Mouse (Mus musculus) c-Kit-negative CD71-positive TER-119-positive erythroid progenitor cells, embryonic 14.5 days (primary cell): Measurements from ENCODE around the gene Lilrb4a.
"Not testable (repeated sequence)": the region's sequence is repeated elsewhere in the genome, so short reads cannot be mapped to it uniquely, and the experiment has no call there.

ENCODE experiments used
- DNase-seq: peaks from one replicate; pipeline ENCODE4 v3.0.0-alpha.2; 2013; ENCODE audit warnings: low read depth, low spot score

Lilrb4a gene

DNA sequence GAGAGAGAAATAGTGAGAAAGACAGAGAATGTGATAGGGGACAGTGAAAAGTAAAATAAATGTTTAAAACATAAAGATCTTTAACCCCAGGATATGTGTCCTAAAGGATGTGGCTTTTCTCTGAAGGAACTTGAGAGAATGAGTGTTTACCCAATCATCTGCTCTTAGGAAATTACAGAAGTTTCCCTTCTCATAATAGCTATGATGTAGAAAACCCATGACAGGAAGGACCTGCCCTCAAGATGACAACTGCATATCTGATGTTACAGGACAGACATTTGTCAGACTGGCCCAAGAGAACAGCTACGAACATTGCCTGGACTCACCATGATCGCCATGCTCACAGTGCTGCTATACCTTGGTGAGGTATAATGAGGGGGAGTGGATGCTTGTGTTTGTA is at the start of gene Lilrb4a:
Gene Lilrb4a, plus strand, starts transcription at position 266 of the 400 bp plus-strand sequence.
- DNase-seq: not testable (repeated sequence)

GRCm38 (mm10) chr10:51451610-51452009 is 39.1 kb upstream of the Lilrb4a start:
- DNase-seq: no peak

DNA sequence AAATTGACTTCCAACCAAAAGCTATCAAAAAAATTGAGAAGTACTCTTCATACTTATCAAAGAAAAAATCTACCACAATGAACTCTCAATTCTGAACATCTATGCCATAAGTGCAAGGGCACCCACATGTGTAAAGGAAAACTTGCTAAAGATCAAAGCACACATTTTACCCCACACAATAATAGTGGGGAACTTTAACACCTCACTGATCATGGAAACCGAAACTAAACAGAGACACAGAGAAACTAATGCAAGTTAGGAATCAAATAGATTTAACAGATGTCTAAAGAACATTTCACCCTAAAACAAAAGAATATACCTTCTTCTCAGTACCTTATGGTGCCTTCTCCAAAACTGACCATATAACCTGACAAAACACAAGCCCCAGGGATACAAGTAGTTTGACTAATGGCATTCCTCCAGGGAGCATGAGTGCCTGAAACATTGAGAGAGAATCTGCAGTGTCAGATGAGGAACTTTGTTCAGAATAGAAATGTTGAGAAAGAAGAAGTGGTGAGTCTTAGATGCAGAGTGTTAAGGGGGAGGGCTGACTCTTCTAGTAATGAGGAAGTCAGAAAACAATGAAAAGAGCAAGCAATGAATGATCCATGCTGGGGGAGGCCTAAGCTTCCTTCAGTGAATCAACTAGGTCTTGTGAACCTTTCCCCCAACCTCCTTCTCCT is 37.0 kb upstream of the Lilrb4a start:
- no peak for DNase-seq

DNA sequence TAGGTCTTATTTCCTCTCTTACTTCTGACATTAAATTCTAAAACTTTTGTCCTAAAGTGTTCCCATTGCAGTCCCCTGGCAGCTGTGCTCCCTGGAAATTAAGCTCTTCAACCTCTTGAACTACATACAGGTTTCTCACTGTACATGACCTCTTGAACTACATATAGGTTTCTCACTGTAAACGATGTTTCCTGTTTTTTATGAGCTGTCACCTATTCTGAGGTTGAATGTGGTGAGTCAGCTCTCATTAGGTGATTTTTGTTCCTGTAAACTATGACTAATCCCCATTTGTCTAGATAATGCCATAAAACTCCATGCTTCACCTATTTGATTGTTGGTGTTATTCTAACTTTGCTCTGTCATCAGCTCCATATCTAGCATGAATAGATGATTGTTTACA is 36.4 kb upstream of the Lilrb4a start:
- no peak for DNase-seq

- no peak for DNase-seq
Measured at GRCm38 (mm10) chr10:51455762-51456161, 35.0 kb upstream of the Lilrb4a start.

GRCm38 (mm10) chr10:51456369-51456768 is 34.4 kb upstream of the Lilrb4a start:
- no peak for DNase-seq

DNA sequence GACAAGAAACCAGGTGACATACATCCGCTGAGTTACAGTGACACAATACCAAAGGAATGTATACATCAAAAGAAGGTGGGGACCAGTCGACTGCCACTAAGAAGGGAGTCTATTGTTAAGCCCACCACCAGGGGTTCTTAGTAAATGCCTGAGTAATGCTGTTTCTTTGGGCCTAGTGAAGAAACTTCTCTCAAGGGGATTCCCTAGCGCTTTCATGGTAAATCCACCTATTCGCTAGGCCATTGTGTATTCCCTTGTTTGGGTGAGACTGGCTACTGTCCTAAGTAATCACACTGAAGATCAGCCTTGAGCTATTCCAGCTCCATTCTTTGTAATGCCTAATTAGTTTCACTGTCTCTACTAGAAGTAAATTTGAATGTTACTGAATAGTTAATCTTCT is 27.0 kb upstream of the Lilrb4a start:
- not testable (repeated sequence) for DNase-seq

GRCm38 (mm10) chr10:51480397-51480796 is 10.4 kb upstream of the Lilrb4a start, which contains the start of the genes Gm49339 and Lilr4b:
Gene Gm49339, plus strand, starts transcription at chr10:51480612.
Gene Lilr4b, plus strand, starts transcription at chr10:51480632.
- not testable (repeated sequence) for DNase-seq

DNA sequence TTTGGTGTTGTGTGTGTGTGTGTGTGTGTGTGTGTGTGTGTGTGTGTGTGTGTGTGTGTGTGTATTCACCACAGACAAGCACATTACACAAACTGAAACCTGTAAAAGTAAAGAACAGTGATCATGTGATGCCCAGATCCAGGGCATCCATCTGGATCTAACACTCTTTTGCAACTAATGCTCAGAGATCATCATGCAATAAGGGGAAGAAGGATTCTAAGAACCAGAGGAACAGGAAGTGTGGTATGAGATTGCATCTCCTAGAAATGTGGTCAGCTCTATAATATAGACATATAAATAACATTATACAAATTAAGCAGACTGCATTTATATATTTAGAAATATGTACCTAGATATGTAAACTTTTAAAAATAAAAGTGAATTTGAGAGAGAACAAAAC is 29.3 kb downstream of the Lilrb4a start:
- no peak for DNase-seq

- no peak for DNase-seq
Measured at GRCm38 (mm10) chr10:51521453-51521852, 30.7 kb downstream of the Lilrb4a start.

- DNase-seq: no peak
Measured at GRCm38 (mm10) chr10:51526090-51526489, 35.3 kb downstream of the Lilrb4a start.

DNA sequence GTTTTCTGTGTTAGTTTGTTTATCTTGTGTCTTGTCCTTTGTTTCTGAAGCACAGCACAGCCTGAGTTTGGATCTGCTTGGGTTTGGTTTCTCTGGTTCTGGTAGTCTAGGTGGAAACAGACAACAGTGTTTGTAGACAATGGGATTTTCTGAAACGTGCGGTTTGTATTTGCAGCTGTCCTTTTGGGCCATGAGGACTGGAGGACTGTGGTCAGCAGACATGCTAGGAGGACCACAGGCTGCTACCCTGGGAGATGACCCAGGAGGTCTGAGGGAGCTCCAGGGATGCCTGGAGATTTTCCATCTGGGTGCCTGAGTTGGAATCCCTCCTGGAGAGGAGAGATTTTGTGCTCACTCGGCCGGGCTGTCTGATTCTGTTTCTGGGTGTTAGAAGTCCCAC is 35.9 kb downstream of the Lilrb4a start:
- DNase-seq: no peak

DNA sequence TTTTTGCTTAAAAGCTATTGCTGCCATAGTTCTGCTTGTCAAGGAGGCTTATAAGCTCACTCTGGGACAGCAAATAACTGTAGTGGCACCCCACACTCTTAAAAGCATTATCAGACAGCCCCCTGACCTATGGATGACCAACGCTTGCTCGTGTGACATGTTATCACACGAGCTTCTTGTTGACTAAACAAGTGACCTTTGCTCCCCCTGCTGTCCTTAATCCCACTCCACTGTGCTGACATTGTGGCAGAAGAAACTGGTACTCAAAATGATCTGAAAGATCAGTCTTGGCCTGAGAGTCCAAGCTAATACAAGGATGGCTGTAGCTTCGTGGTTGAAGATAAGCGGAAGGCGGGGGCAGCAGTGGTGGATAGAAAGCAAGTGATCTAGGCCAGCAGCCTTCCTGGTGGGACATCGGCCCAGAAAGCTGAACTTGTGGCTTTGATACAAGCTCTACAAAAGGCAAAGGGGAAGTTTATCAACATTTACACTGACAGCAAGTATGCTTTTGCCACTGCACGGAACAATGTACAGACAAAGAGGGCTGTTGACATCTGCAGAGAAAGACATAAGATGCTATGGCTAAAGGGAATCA is 38.2 kb downstream of the Lilrb4a start:
- DNase-seq: no peak

GRCm38 (mm10) chr10:51529497-51529896 is 38.7 kb downstream of the Lilrb4a start:
- DNase-seq: no peak

GRCm38 (mm10) chr10:51530813-51531212 is 40.1 kb downstream of the Lilrb4a start:
- DNase-seq: no peak
